In the genomic region with DNA sequence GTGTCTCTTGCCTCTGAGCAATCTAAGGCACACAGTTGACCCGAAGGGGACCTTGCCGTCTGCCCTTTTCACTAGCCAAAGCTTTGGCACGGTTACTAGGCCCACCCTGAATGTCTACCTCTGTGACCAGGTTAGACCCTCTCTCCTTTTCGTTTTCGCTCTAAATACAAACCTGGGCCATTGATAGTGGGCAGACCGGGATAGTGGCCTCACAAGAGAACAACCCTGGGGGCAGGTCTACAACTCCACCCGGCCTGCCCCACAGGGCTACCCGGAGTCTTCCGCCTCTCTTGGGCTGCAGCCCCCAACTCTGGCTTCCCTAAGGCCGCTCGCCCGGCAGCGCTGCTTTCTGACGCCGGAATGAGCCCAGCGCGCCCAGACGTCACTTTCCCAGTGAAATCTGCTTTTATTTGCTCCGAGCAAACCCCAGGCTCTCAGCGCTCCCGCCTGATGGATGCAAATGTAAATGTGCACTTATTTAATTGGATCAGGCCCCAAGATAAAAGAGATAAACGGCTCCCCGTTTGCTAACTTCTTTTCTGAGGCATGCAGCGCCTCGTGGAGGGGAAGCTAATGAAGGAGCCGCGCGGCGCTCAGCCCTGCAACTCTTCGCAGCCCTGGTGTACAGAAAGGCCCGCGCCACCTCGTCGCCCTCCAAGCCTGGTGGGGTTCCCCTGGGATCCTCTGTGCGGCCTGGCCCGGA, we compare ENCODE assay signal across 9 mouse cellular contexts. TPM values are rescaled to one million over a fixed set of nuclear protein-coding genes. Genes with fewer than 3 reads are reported as not detected.
A peak's percentile ranks its signal among the peaks of the same experiment; 100 is the strongest.
DNase-seq lines count a peak whose midpoint lies in the region; ATAC-seq and TF ChIP-seq lines count a peak whose summit lies in the region.
"Had no signal": no experiment of that assay in that cellular context is flagged by ENCODE, and none has a peak within 500 bp of the region (broad histone marks: within the 10 kb centered on the region; RNA-seq: fewer than 3 reads in every experiment).

No protein-coding gene starts in this region.

- DNase-seq in gastrocnemius, postnatal 10 days, result peak; percentile 23
- DNase-seq in gastrocnemius, adult 8-10 months (ENCODE audit: low spot score in 2 of 2), result no peak
- DNase-seq in forebrain, postnatal 0 days, result peak; percentile 81
- DNase-seq in lung, postnatal 4 days, result peak; percentile 43 to 49
- no peak for DNase-seq in urinary bladder, postnatal 36 days (ENCODE audit: low spot score in 2 of 2)
- DNase-seq in right cerebral cortex, postnatal 14 days, result no peak
- DNase-seq in T-cell, adult 2 months (ENCODE audit: low spot score), result no peak

- no peak overlapping the region for H3K9ac ChIP-seq in forebrain, postnatal 0 days
- H3K9ac ChIP-seq: liver, embryonic 15.5 days had no signal

- ATAC-seq in forebrain, postnatal 0 days, result no peak

- peak overlapping the region; percentile 23 for H3K4me3 ChIP-seq in E14TG2a.4 (replicated peaks; ENCODE audit: low read length)
- H3K4me3 ChIP-seq in forebrain, postnatal 0 days (ENCODE audit: low read depth, low read length), result no peak overlapping the region
- H3K4me3 ChIP-seq: liver, embryonic 15.5 days had no signal

- peaks cover 56% of the 10 kb centered on the region for H3K4me1 ChIP-seq in E14TG2a.4 (replicated peaks; ENCODE audit: low read depth, low read length)
- no peaks in the 10 kb centered on the region for H3K4me1 ChIP-seq in forebrain, postnatal 0 days (ENCODE audit: insufficient read depth)

- no peak overlapping the region for H3K27ac ChIP-seq in forebrain, postnatal 0 days (ENCODE audit: low read depth, low read length)
- H3K27ac ChIP-seq: liver, embryonic 15.5 days had no signal

- no peak for TF ChIP-seq CTCF in E14TG2a.4 (conservative IDR thresholded peaks at IDR 0.05; ENCODE audit: low read length)
- TF ChIP-seq CTCF in forebrain, postnatal 0 days (IDR thresholded peaks at IDR 0.05; ENCODE audit: low read depth), result no peak

- H3K9me3 ChIP-seq in E14TG2a.4 (ENCODE audit: low read length), result no peaks in the 10 kb centered on the region
- no peaks in the 10 kb centered on the region for H3K9me3 ChIP-seq in forebrain, postnatal 0 days (ENCODE audit: low read length)
- H3K9me3 ChIP-seq: liver, embryonic 15.5 days had no signal

- WGBS in forebrain, postnatal 0 days, result 3% methylated on average over 36 of the region's 36 CpGs

- no peaks in the 10 kb centered on the region for H3K36me3 ChIP-seq in E14TG2a.4 (ENCODE audit: insufficient read depth, low read length)
- H3K36me3 ChIP-seq in forebrain, postnatal 0 days (ENCODE audit: insufficient read depth), result no peaks in the 10 kb centered on the region
- H3K36me3 ChIP-seq: liver, embryonic 15.5 days had no signal

- H3K4me2 ChIP-seq in forebrain, postnatal 0 days (ENCODE audit: low read depth), result no peak overlapping the region
- H3K4me2 ChIP-seq: liver, embryonic 15.5 days had no signal

- peaks cover 92% of the 10 kb centered on the region for H3K27me3 ChIP-seq in E14TG2a.4 (ENCODE audit: insufficient read depth, low read length)
- peaks cover 76% of the 10 kb centered on the region for H3K27me3 ChIP-seq in forebrain, postnatal 0 days (ENCODE audit: insufficient read depth, low read length)

RNA-seq across cellular contexts. Expression of gene Irx5, which starts 8.0 kb away (rescaled TPM):
- 1 to 10 TPM in 1 of 2 experiments, under 1 TPM in 1; 0.09 to 1.7 TPM for total RNA-seq in gastrocnemius, postnatal 10 days (2021)
- under 1 TPM in 3 of 4 experiments, not detected in 1; 0.17 to 0.49 (median 0.22) TPM for total RNA-seq in gastrocnemius, adult 8-10 months (2022)
- 0.92 and 2.7 TPM in 2 replicates for total RNA-seq in forebrain, postnatal 0 days (2014; rRNA removed)
- polyA plus RNA-seq in forebrain, postnatal 0 days (2015; fragmentation: Nextera tagmentation; extraction: Ambion mirVana), result 0.64 and 1.6 TPM in 2 replicates
- polyA plus RNA-seq: liver, embryonic 15.5 days had no signal

Comparison
In these comparisons a context has a peak if more than half of its experiments do, and no peak if none do; other contexts are left out.
1. DNase-seq: peak in gastrocnemius, postnatal 10 days (single experiment), forebrain, postnatal 0 days (single experiment) and lung, postnatal 4 days (2 of 2); none in gastrocnemius, adult 8-10 months (0 of 2), urinary bladder, postnatal 36 days (0 of 2), right cerebral cortex, postnatal 14 days (single experiment) and T-cell, adult 2 months (single experiment).